Mouse (Mus musculus) ES-Bruce4 (cell line): ENCODE measurements around the gene Ergic2. TPM values are rescaled to one million over a fixed set of nuclear protein-coding genes. Genes with fewer than 3 reads are reported as not detected.

Source experiments
- H3K27ac ChIP-seq: 2 replicates; pipeline ENCODE4 v1.5.1; 2012; ENCODE audit warnings: low read length, inconsistent platforms; ENCODE audit not compliant: insufficient read depth
- H3K27me3 ChIP-seq: 2 replicates; pipeline ENCODE4 v1.6.1; 2012; ENCODE audit warnings: mild to moderate bottlenecking, low read length, inconsistent platforms; ENCODE audit not compliant: control insufficient read depth, poor library complexity, insufficient read depth, severe bottlenecking
- H3K36me3 ChIP-seq: 2 replicates; pipeline ENCODE4 v1.6.1; 2012; ENCODE audit warnings: inconsistent platforms, mild to moderate bottlenecking, low read length, moderate library complexity; ENCODE audit not compliant: control insufficient read depth, poor library complexity, insufficient read depth, severe bottlenecking
- H3K4me1 ChIP-seq: one replicate; pipeline ENCODE4 v1.8.1; 2011; ENCODE audit warnings: low read length; ENCODE audit not compliant: control insufficient read depth, insufficient read depth
- H3K4me3 ChIP-seq: 2 replicates; pipeline ENCODE4 v1.5.1; 2011; ENCODE audit warnings: low read depth, mild to moderate bottlenecking, low read length
- H3K9ac ChIP-seq: 2 replicates; pipeline ENCODE4 v1.6.1; 2012; ENCODE audit warnings: low read depth, mild to moderate bottlenecking, inconsistent platforms; ENCODE audit not compliant: poor library complexity, severe bottlenecking
- H3K9me3 ChIP-seq: replicated peaks from 2 replicates; pipeline ENCODE4 v1.6.1; 2012; ENCODE audit warnings: mild to moderate bottlenecking, low read length, inconsistent platforms; ENCODE audit not compliant: control insufficient read depth, poor library complexity, insufficient read depth, severe bottlenecking
- CTCF ChIP-seq: IDR thresholded peaks from one replicate; pipeline ENCODE4 v1.8.1; 2011; ENCODE audit warnings: low read depth, low read length
- EP300 ChIP-seq: IDR thresholded peaks from 2 replicates; pipeline ENCODE4 v1.6.1; 2011; ENCODE audit warnings: low read depth, low read length; ENCODE audit not compliant: insufficient read depth
- POLR2A ChIP-seq: IDR thresholded peaks from one replicate; pipeline ENCODE4 v1.8.1; 2011; ENCODE audit warnings: low read length; ENCODE audit not compliant: insufficient read depth
- polyA plus RNA-seq: library from polyadenylated mRNA; stranded (reverse); fragments of >200 nt; gene quantifications from 2 replicates; pipeline ENCODE4 v1.2.4, GENCODE M21; 2011; ENCODE audit warnings: low read depth; ENCODE audit not compliant: missing spikeins, insufficient read depth, insufficient read length

The Ergic2 gene
- polyA plus RNA-seq, 1 experiment: 119 TPM

- Histone ChIP-seq H3K4me3 (no peak overlapping the region), H3K9me3 (no peaks in the 10 kb centered on the region), H3K9ac (no peak overlapping the region), H3K4me1 (no peaks in the 10 kb centered on the region), H3K27me3 (no peaks in the 10 kb centered on the region), H3K27ac (no peak overlapping the region), H3K36me3 (no peaks in the 10 kb centered on the region)
- no peak for TF ChIP-seq POLR2A
- TF ChIP-seq CTCF: no peak
- no peak for TF ChIP-seq EP300
Observed at GRCm38 (mm10) chr6:148255395-148256053, 43.4 kb upstream of the Ergic2 start.

- Histone ChIP-seq H3K9me3 (no peaks in the 10 kb centered on the region), H3K9ac (no peak overlapping the region), H3K4me3 (no peak overlapping the region), H3K36me3 (no peaks in the 10 kb centered on the region), H3K27me3 (no peaks in the 10 kb centered on the region), H3K4me1 (no peaks in the 10 kb centered on the region), H3K27ac (no peak overlapping the region)
- TF ChIP-seq POLR2A (no peak), EP300 (no peak), CTCF (no peak)
Observed at GRCm38 (mm10) chr6:148249221-148249620, 37.0 kb upstream of the Ergic2 start.

- TF ChIP-seq EP300 (no peak), POLR2A (no peak), CTCF (no peak)
- H3K27me3 ChIP-seq: no peaks in the 10 kb centered on the region
Observed at GRCm38 (mm10) chr6:148248625-148249024, 36.5 kb upstream of the Ergic2 start.

GRCm38 (mm10) chr6:148246544-148246943 is 34.4 kb upstream of the Ergic2 start:
- Histone ChIP-seq H3K4me1 (no peaks in the 10 kb centered on the region), H3K4me3 (no peak overlapping the region), H3K27me3 (no peaks in the 10 kb centered on the region), H3K9me3 (no peaks in the 10 kb centered on the region), H3K27ac (no peak overlapping the region), H3K36me3 (no peaks in the 10 kb centered on the region), H3K9ac (no peak overlapping the region)
- TF ChIP-seq POLR2A (no peak), CTCF (no peak)

More at GRCm38 (mm10) chr6:148248625-148249024, 36.5 kb upstream of the Ergic2 start:
- H3K36me3 ChIP-seq: no peaks in the 10 kb centered on the region
- no peak overlapping the region for H3K4me3 ChIP-seq
- H3K9ac ChIP-seq: no peak overlapping the region
- no peaks in the 10 kb centered on the region for H3K4me1 ChIP-seq
- no peak overlapping the region for H3K27ac ChIP-seq
- no peaks in the 10 kb centered on the region for H3K9me3 ChIP-seq

GRCm38 (mm10) chr6:148244836-148245235 is 32.7 kb upstream of the Ergic2 start:
- Histone ChIP-seq H3K36me3 (no peaks in the 10 kb centered on the region), H3K4me3 (no peak overlapping the region), H3K9me3 (no peaks in the 10 kb centered on the region), H3K9ac (no peak overlapping the region), H3K4me1 (no peaks in the 10 kb centered on the region), H3K27ac (no peak overlapping the region), H3K27me3 (no peaks in the 10 kb centered on the region)
- TF ChIP-seq POLR2A: no peak
- no peak for TF ChIP-seq CTCF
- TF ChIP-seq EP300: no peak

- Histone ChIP-seq H3K27ac (no peak overlapping the region), H3K27me3 (no peaks in the 10 kb centered on the region), H3K36me3 (no peaks in the 10 kb centered on the region), H3K9me3 (no peaks in the 10 kb centered on the region), H3K4me3 (no peak overlapping the region), H3K4me1 (no peaks in the 10 kb centered on the region), H3K9ac (no peak overlapping the region)
- peak; percentile 22 for TF ChIP-seq CTCF
- TF ChIP-seq EP300: no peak
Observed at GRCm38 (mm10) chr6:148242304-148242703, 30.1 kb upstream of the Ergic2 start.
